Mouse (Mus musculus): ENCODE measurements at regions not wholly inside any gene's neighbourhood (a gene's known extent, or its start where the extent isn't known, plus 50 kb on each side); places are given as distances from the start of the nearest gene placed in this dataset.

DNA sequence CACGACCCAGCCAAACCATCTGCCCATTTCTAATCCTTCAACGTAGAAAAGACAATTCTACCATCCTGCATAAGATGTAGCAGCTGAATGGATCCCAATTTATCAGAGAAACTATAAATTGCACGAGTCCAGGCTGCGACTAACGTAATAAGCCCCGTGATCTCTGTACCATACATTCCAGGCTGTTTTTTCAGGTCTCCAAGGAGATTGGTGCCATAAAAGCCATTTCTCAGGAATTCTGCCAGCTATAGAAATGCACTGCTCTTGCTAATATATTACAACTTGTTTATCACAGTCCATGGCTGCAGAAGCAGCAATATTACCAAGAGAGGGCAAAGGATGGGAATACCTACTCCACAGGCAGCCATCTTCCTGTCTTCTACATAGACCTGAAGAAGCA lies 447.6 kb upstream of the Tmpo start:
- TF ChIP-seq CTCF (IDR thresholded peaks at IDR 0.05; ENCODE audit: borderline replicate concordance, extremely low read depth, insufficient read depth, insufficient read length) (no peak), POLR2A (IDR thresholded peaks at IDR 0.05; ENCODE audit: borderline replicate concordance, extremely low read depth, insufficient read depth, insufficient read length, poor library complexity, severe bottlenecking) (no peak)
